Mouse (Mus musculus): ENCODE measurements at regions not wholly inside any gene's neighbourhood (a gene's known extent, or its start where the extent isn't known, plus 50 kb on each side); places are given as distances from the start of the nearest gene placed in this dataset.

GRCm38 (mm10) chr9:30769435-30769729, 152.9 kb downstream of the Adamts15 start:
- Histone ChIP-seq H3K36me3 (no peaks in the 10 kb centered on the region), H3K27ac (no peak overlapping the region), H3K4me3 (no peak overlapping the region), H3K4me2 (replicated peaks) (no peak overlapping the region), H3K27me3 (no peaks in the 10 kb centered on the region), H3K9me3 (no peaks in the 10 kb centered on the region), H3K4me1 (peaks cover 11% of the 10 kb centered on the region), H3K9ac (no peak overlapping the region)
- no peak for ATAC-seq (ENCODE audit: insufficient number of reproducible peaks, insufficient read depth, low FRiP score, low TSS enrichment)
- WGBS, result 65% methylated on average over 4 of the region's 4 CpGs

GRCm38 (mm10) chr9:30768665-30769434, 153.4 kb downstream of the Adamts15 start:
- no peaks in the 10 kb centered on the region for H3K9me3 ChIP-seq
- no peak overlapping the region for H3K27ac ChIP-seq
- H3K9ac ChIP-seq, result no peak overlapping the region
- no peak overlapping the region for H3K4me2 ChIP-seq (replicated peaks)
- no peaks in the 10 kb centered on the region for H3K36me3 ChIP-seq
- WGBS, result 64% methylated on average over 7 of the region's 7 CpGs
- peaks cover 11% of the 10 kb centered on the region for H3K4me1 ChIP-seq
- no peak overlapping the region for H3K4me3 ChIP-seq
- no peaks in the 10 kb centered on the region for H3K27me3 ChIP-seq
- ATAC-seq (ENCODE audit: insufficient number of reproducible peaks, insufficient read depth, low FRiP score, low TSS enrichment), result no peak

- no peak overlapping the region for H3K27ac ChIP-seq
- H3K4me3 ChIP-seq, result no peak overlapping the region
- H3K27me3 ChIP-seq, result no peaks in the 10 kb centered on the region
- no peak overlapping the region for H3K9ac ChIP-seq
- no peaks in the 10 kb centered on the region for H3K36me3 ChIP-seq
- no peak for ATAC-seq (ENCODE audit: insufficient number of reproducible peaks, insufficient read depth, low FRiP score, low TSS enrichment)
- H3K4me1 ChIP-seq, result peaks cover 11% of the 10 kb centered on the region
- no peak overlapping the region for H3K4me2 ChIP-seq (replicated peaks)
- no peaks in the 10 kb centered on the region for H3K9me3 ChIP-seq
- WGBS, result 95% methylated on average over 6 of the region's 6 CpGs
Observed at GRCm38 (mm10) chr9:30766701-30767100, 155.6 kb downstream of the Adamts15 start.

GRCm38 (mm10) chr9:30766171-30766570, 156.1 kb downstream of the Adamts15 start:
- no peak for ATAC-seq (ENCODE audit: insufficient number of reproducible peaks, insufficient read depth, low FRiP score, low TSS enrichment)
- no peaks in the 10 kb centered on the region for H3K9me3 ChIP-seq

GRCm38 (mm10) chr9:30765017-30765569, 157.2 kb downstream of the Adamts15 start:
- no peaks in the 10 kb centered on the region for H3K9me3 ChIP-seq
- H3K36me3 ChIP-seq, result no peaks in the 10 kb centered on the region
- no peak overlapping the region for H3K4me3 ChIP-seq
- WGBS, result 64% methylated on average over 7 of the region's 7 CpGs
- H3K4me2 ChIP-seq (replicated peaks), result no peak overlapping the region
- H3K9ac ChIP-seq, result no peak overlapping the region
- ATAC-seq (ENCODE audit: insufficient number of reproducible peaks, insufficient read depth, low FRiP score, low TSS enrichment), result no peak
- no peaks in the 10 kb centered on the region for H3K27me3 ChIP-seq
- peaks cover 6% of the 10 kb centered on the region for H3K4me1 ChIP-seq
- no peak overlapping the region for H3K27ac ChIP-seq

More at GRCm38 (mm10) chr9:30766171-30766570, 156.1 kb downstream of the Adamts15 start:
- Histone ChIP-seq H3K27me3 (no peaks in the 10 kb centered on the region), H3K27ac (no peak overlapping the region), H3K4me1 (peaks cover 11% of the 10 kb centered on the region), H3K4me2 (replicated peaks) (no peak overlapping the region), H3K4me3 (no peak overlapping the region), H3K36me3 (no peaks in the 10 kb centered on the region), H3K9ac (no peak overlapping the region)
- 61% methylated on average over 3 of the region's 3 CpGs for WGBS

GRCm38 (mm10) chr9:30762913-30763312, 159.3 kb downstream of the Adamts15 start:
- no peak overlapping the region for H3K4me2 ChIP-seq (replicated peaks)
- WGBS, result 47% methylated on average over 1 of the region's 1 CpGs
- H3K4me3 ChIP-seq, result no peak overlapping the region
- no peak overlapping the region for H3K9ac ChIP-seq
- no peak overlapping the region for H3K27ac ChIP-seq
- no peaks in the 10 kb centered on the region for H3K36me3 ChIP-seq
- H3K27me3 ChIP-seq, result no peaks in the 10 kb centered on the region
- H3K9me3 ChIP-seq, result no peaks in the 10 kb centered on the region
- ATAC-seq (ENCODE audit: insufficient number of reproducible peaks, insufficient read depth, low FRiP score, low TSS enrichment), result no peak
- no peaks in the 10 kb centered on the region for H3K4me1 ChIP-seq

GRCm38 (mm10) chr9:30758121-30758520, 164.1 kb downstream of the Adamts15 start:
- Histone ChIP-seq H3K27me3 (no peaks in the 10 kb centered on the region), H3K4me2 (replicated peaks) (no peak overlapping the region), H3K4me1 (no peaks in the 10 kb centered on the region), H3K4me3 (no peak overlapping the region), H3K9ac (no peak overlapping the region), H3K9me3 (no peaks in the 10 kb centered on the region), H3K27ac (no peak overlapping the region), H3K36me3 (no peaks in the 10 kb centered on the region)
- 86% methylated on average over 3 of the region's 3 CpGs for WGBS
- no peak for ATAC-seq (ENCODE audit: insufficient number of reproducible peaks, insufficient read depth, low FRiP score, low TSS enrichment)

GRCm38 (mm10) chr9:30757406-30757805, 164.8 kb downstream of the Adamts15 start:
- Histone ChIP-seq H3K9me3 (no peaks in the 10 kb centered on the region), H3K27ac (no peak overlapping the region), H3K4me1 (no peaks in the 10 kb centered on the region), H3K9ac (no peak overlapping the region), H3K27me3 (no peaks in the 10 kb centered on the region), H3K4me2 (replicated peaks) (no peak overlapping the region), H3K4me3 (no peak overlapping the region), H3K36me3 (no peaks in the 10 kb centered on the region)
- no peak for ATAC-seq (ENCODE audit: insufficient number of reproducible peaks, insufficient read depth, low FRiP score, low TSS enrichment)
- WGBS, result 85% methylated on average over 8 of the region's 8 CpGs

GRCm38 (mm10) chr9:30756796-30757195, 165.5 kb downstream of the Adamts15 start:
- Histone ChIP-seq H3K27me3 (no peaks in the 10 kb centered on the region), H3K36me3 (no peaks in the 10 kb centered on the region), H3K9ac (no peak overlapping the region), H3K4me1 (no peaks in the 10 kb centered on the region), H3K4me3 (no peak overlapping the region), H3K27ac (no peak overlapping the region), H3K4me2 (replicated peaks) (no peak overlapping the region), H3K9me3 (no peaks in the 10 kb centered on the region)
- 90% methylated on average over 4 of the region's 4 CpGs for whole genome bisulfite sequencing
- ATAC-seq (ENCODE audit: insufficient number of reproducible peaks, insufficient read depth, low FRiP score, low TSS enrichment), result no peak

- H3K4me1 ChIP-seq, result no peaks in the 10 kb centered on the region
- no peak overlapping the region for H3K4me3 ChIP-seq
- no peaks in the 10 kb centered on the region for H3K36me3 ChIP-seq
- H3K27me3 ChIP-seq, result no peaks in the 10 kb centered on the region
- 80% methylated on average over 1 of the region's 1 CpGs for WGBS
- H3K9ac ChIP-seq, result no peak overlapping the region
- no peak overlapping the region for H3K27ac ChIP-seq
- no peak overlapping the region for H3K4me2 ChIP-seq (replicated peaks)
- no peak for ATAC-seq (ENCODE audit: insufficient number of reproducible peaks, insufficient read depth, low FRiP score, low TSS enrichment)
- H3K9me3 ChIP-seq, result 0 out of 2 replicates have a peak, but pooled peaks cover 7% of the 10 kb centered on the region
Observed at GRCm38 (mm10) chr9:30755586-30755985, 166.7 kb downstream of the Adamts15 start.

GRCm38 (mm10) chr9:30754826-30755225, 167.4 kb downstream of the Adamts15 start:
- no peaks in the 10 kb centered on the region for H3K4me1 ChIP-seq
- no peak overlapping the region for H3K27ac ChIP-seq
- WGBS, result 85% methylated on average over 5 of the region's 5 CpGs
- 0 out of 2 replicates have a peak, but pooled peaks cover 7% of the 10 kb centered on the region for H3K9me3 ChIP-seq
- H3K9ac ChIP-seq, result no peak overlapping the region
- no peak overlapping the region for H3K4me2 ChIP-seq (replicated peaks)
- no peaks in the 10 kb centered on the region for H3K36me3 ChIP-seq
- H3K4me3 ChIP-seq, result no peak overlapping the region
- no peaks in the 10 kb centered on the region for H3K27me3 ChIP-seq
- no peak for ATAC-seq (ENCODE audit: insufficient number of reproducible peaks, insufficient read depth, low FRiP score, low TSS enrichment)

GRCm38 (mm10) chr9:30743471-30743870, 178.8 kb downstream of the Adamts15 start:
- no peak overlapping the region for H3K9ac ChIP-seq
- H3K4me2 ChIP-seq (replicated peaks), result 0 out of 2 replicates have a peak overlapping the region, but pooled peaks have one; percentile 9
- H3K4me3 ChIP-seq, result no peak overlapping the region
- no peaks in the 10 kb centered on the region for H3K27me3 ChIP-seq
- H3K36me3 ChIP-seq, result no peaks in the 10 kb centered on the region
- H3K9me3 ChIP-seq, result no peaks in the 10 kb centered on the region
- peaks cover 46% of the 10 kb centered on the region for H3K4me1 ChIP-seq
- peak overlapping the region; percentile 83 for H3K27ac ChIP-seq
- no peak for ATAC-seq (ENCODE audit: insufficient number of reproducible peaks, insufficient read depth, low FRiP score, low TSS enrichment)
- WGBS, result 10% methylated on average over 9 of the region's 9 CpGs
